Mouse (Mus musculus): ENCODE measurements around the gene Ppp1ca.

GRCm38 (mm10) chr19:4214771-4215450 is 23.0 kb downstream of the Ppp1ca start:
- TF ChIP-seq POLR2A (IDR thresholded peaks at IDR 0.05; ENCODE audit: insufficient read depth, low read depth, low read length) (no peak), CTCF (IDR thresholded peaks at IDR 0.05) (no peak)

All from heart, adult 2 months (tissue).